Mouse (Mus musculus): ENCODE measurements around the gene Cd55b. TPM values are rescaled to one million over a fixed set of nuclear protein-coding genes. Genes with fewer than 3 reads are reported as not detected.
A peak's percentile ranks its signal among the peaks of the same experiment; 100 is the strongest.
"Not testable (repeated sequence)": the region's sequence is repeated elsewhere in the genome, so short reads cannot be mapped to it uniquely, and the experiment has no call there.

Cd55b gene
- polyA plus RNA-seq, 1 experiment from 2014 or later, result not detected

DNA sequence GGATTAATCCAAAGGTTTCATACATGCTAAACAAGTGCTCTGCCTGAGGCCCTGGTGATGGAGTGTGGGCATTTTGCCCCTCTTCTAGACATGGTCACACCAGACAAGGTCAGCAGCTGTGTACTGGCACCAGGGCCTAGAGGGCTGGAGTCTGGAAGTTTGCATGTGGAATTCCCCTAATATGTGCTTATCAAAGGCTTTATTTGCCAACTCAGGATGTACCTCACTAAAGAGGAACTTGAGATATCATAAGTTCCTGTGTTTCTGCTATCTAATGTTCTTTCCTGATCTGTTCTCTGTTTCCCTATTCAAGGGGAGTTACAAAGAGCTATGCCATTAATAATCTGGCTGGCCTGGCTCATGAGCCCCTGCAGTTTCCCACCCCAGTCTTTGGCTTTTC lies 5.9 kb upstream of the Cd55b start:
- H3K27me3 ChIP-seq (replicated peaks; ENCODE audit: control insufficient read depth, insufficient read depth, low read length); H3K4me3 ChIP-seq (replicated peaks; ENCODE audit: low read length); H3K27ac ChIP-seq (ENCODE audit: low read length); H3K9me3 ChIP-seq (ENCODE audit: control insufficient read depth, low read length); H3K4me1 ChIP-seq (replicated peaks; ENCODE audit: control insufficient read depth, insufficient read depth, low read length); H3K9ac ChIP-seq (replicated peaks; ENCODE audit: low read depth, low read length); H3K4me2 ChIP-seq (ENCODE audit: low read length); H3K36me3 ChIP-seq (ENCODE audit: control insufficient read depth, insufficient read depth); ATAC-seq: not testable (repeated sequence)

DNA sequence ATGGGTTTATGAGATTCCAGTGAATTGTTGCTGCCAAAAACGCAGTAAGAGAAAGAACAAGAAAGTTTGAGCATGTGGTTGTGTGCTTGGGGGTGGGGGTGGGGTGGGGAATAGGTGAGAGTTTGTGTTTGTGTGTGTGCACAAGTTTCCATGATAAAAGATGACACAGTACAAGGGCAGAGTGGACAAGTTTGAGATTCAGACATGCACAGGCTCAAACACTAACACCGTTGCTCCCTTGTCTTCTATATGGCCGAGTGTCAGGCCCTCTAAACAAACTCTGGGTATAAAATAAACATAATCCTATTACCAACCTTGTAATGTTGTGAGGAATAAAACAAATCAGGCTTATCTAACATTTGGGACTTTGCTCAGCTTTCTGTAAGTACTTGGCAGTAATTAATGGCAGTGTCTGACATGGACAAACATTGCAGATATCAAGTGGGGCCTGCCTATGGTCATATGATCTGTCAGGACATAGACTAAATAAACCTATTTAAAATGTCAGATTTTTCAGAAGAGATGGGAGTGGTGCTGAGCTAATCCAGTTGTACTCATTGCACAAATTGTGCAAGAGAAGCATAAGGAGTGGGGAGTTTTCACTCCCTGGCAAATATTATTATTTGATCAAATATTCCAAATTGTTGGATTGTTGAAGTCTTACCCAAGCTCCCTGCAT lies 4.5 kb upstream of the Cd55b start:
- ATAC-seq; H3K9me3 ChIP-seq (ENCODE audit: control insufficient read depth, low read length); H3K27ac ChIP-seq (ENCODE audit: low read length); H3K4me1 ChIP-seq (replicated peaks; ENCODE audit: control insufficient read depth, insufficient read depth, low read length); H3K27me3 ChIP-seq (replicated peaks; ENCODE audit: control insufficient read depth, insufficient read depth, low read length); H3K4me3 ChIP-seq (replicated peaks; ENCODE audit: low read length); H3K9ac ChIP-seq (replicated peaks; ENCODE audit: low read depth, low read length); H3K4me2 ChIP-seq (ENCODE audit: low read length); H3K36me3 ChIP-seq (ENCODE audit: control insufficient read depth, insufficient read depth): not testable (repeated sequence)
- WGBS, result 78% methylated on average over 2 of the region's 3 CpGs

GRCm38 (mm10) chr1:130422033-130422432 lies 776 bp downstream of the Cd55b start:
- not testable (repeated sequence) for H3K4me3 ChIP-seq (replicated peaks; ENCODE audit: low read length); H3K4me1 ChIP-seq (replicated peaks; ENCODE audit: control insufficient read depth, insufficient read depth, low read length); H3K9ac ChIP-seq (replicated peaks; ENCODE audit: low read depth, low read length); H3K27me3 ChIP-seq (replicated peaks; ENCODE audit: control insufficient read depth, insufficient read depth, low read length); H3K36me3 ChIP-seq (ENCODE audit: control insufficient read depth, insufficient read depth); ATAC-seq; H3K27ac ChIP-seq (ENCODE audit: low read length); H3K4me2 ChIP-seq (ENCODE audit: low read length); H3K9me3 ChIP-seq (ENCODE audit: control insufficient read depth, low read length)
- whole genome bisulfite sequencing, result no CpG with 5 or more reads among the region's 6 CpGs

DNA sequence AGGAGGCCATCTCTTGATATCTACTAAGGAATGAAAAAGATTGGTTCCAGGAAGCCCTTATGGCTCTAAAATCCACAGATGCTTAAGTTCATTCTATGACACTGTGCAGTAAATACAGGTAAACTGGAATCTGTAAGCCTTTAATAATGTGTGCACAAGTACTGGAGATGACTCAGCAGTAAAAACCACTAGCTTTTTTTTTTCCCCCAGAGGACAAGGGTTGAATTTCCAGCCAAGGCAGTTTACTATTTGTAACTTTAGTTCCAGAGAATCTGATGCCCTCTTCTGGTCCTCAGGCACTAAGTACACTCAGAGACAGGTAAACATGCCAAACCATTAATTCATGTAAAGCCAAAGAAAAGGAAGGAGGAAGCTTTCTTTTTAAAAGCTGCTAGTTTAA lies 25.7 kb downstream of the Cd55b start:
- not testable (repeated sequence) for H3K27me3 ChIP-seq (replicated peaks; ENCODE audit: control insufficient read depth, insufficient read depth, low read length); H3K27ac ChIP-seq (ENCODE audit: low read length); H3K4me3 ChIP-seq (replicated peaks; ENCODE audit: low read length); H3K36me3 ChIP-seq (ENCODE audit: control insufficient read depth, insufficient read depth); H3K4me1 ChIP-seq (replicated peaks; ENCODE audit: control insufficient read depth, insufficient read depth, low read length); H3K9me3 ChIP-seq (ENCODE audit: control insufficient read depth, low read length); H3K9ac ChIP-seq (replicated peaks; ENCODE audit: low read depth, low read length); H3K4me2 ChIP-seq (ENCODE audit: low read length); ATAC-seq

- not testable (repeated sequence) for H3K27me3 ChIP-seq (replicated peaks; ENCODE audit: control insufficient read depth, insufficient read depth, low read length); H3K9ac ChIP-seq (replicated peaks; ENCODE audit: low read depth, low read length); H3K4me2 ChIP-seq (ENCODE audit: low read length); H3K4me1 ChIP-seq (replicated peaks; ENCODE audit: control insufficient read depth, insufficient read depth, low read length); H3K36me3 ChIP-seq (ENCODE audit: control insufficient read depth, insufficient read depth); H3K9me3 ChIP-seq (ENCODE audit: control insufficient read depth, low read length); H3K4me3 ChIP-seq (replicated peaks; ENCODE audit: low read length); H3K27ac ChIP-seq (ENCODE audit: low read length); ATAC-seq
Measured at GRCm38 (mm10) chr1:130387282-130387681, 35.5 kb downstream of the Cd55b start.

- H3K4me2 ChIP-seq (ENCODE audit: low read length), result no peak overlapping the region
- no peak overlapping the region for H3K9ac ChIP-seq (replicated peaks; ENCODE audit: low read depth, low read length)
- no peaks in the 10 kb centered on the region for H3K4me1 ChIP-seq (replicated peaks; ENCODE audit: control insufficient read depth, insufficient read depth, low read length)
- no peak overlapping the region for H3K4me3 ChIP-seq (replicated peaks; ENCODE audit: low read length)
- H3K27me3 ChIP-seq (replicated peaks; ENCODE audit: control insufficient read depth, insufficient read depth, low read length), result no peaks in the 10 kb centered on the region
- WGBS, result 94% methylated on average over 14 of the region's 14 CpGs
- H3K27ac ChIP-seq (ENCODE audit: low read length), result no peak overlapping the region
- no peak for ATAC-seq
- no peaks in the 10 kb centered on the region for H3K9me3 ChIP-seq (ENCODE audit: control insufficient read depth, low read length)
- no peaks in the 10 kb centered on the region for H3K36me3 ChIP-seq (ENCODE audit: control insufficient read depth, insufficient read depth)
Measured at GRCm38 (mm10) chr1:130377726-130378429, 44.9 kb downstream of the Cd55b start.

GRCm38 (mm10) chr1:130374173-130374785 lies 48.5 kb downstream of the Cd55b start:
- Histone ChIP-seq H3K4me2 (ENCODE audit: low read length) (no peak overlapping the region), H3K27me3 (replicated peaks; ENCODE audit: control insufficient read depth, insufficient read depth, low read length) (no peaks in the 10 kb centered on the region), H3K27ac (ENCODE audit: low read length) (no peak overlapping the region), H3K4me3 (replicated peaks; ENCODE audit: low read length) (no peak overlapping the region), H3K9me3 (ENCODE audit: control insufficient read depth, low read length) (no peaks in the 10 kb centered on the region), H3K36me3 (ENCODE audit: control insufficient read depth, insufficient read depth) (no peaks in the 10 kb centered on the region), H3K4me1 (replicated peaks; ENCODE audit: control insufficient read depth, insufficient read depth, low read length) (no peaks in the 10 kb centered on the region), H3K9ac (replicated peaks; ENCODE audit: low read depth, low read length) (no peak overlapping the region)
- no peak for ATAC-seq
- 75% methylated on average over 3 of the region's 3 CpGs for WGBS

DNA sequence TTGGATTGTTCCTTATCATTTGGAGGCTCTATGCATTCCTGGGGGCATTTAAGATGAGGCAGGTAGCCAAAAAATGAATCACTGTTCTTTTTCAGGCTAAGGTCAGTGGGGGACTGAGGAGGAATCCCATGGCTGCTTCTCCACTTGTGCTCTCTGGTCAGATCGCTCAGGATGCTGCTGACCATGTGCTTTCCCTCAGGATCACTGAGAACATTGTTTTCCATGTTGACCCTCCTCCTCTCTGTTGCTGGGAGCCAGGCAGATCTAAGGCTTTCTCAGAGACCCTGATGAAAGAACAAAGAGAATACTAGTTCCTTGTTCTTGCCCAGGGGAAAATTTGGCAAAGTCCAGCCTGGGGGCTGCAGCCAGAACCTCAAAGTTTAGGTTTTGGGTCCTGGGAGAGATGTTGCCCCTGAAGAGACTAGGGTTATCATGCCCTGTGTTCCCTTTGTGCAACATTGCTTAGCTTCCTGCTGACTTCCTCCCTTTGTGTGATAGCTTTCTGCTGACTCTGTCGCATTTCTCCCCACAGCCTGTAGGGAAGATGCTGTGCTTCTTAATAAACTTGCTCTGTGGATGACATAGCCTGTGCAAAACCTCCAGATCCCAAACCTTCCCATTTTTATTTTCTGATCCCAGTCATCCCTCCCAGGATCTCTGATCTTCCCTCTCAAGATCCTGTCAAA lies 49.3 kb downstream of the Cd55b start:
- ATAC-seq, result no peak
- H3K4me1 ChIP-seq (replicated peaks; ENCODE audit: control insufficient read depth, insufficient read depth, low read length), result no peaks in the 10 kb centered on the region
- WGBS, result 37% methylated on average over 2 of the region's 2 CpGs

GRCm38 (mm10) chr1:130371895-130372528 lies 50.8 kb downstream of the Cd55b start:
- Histone ChIP-seq H3K27me3 (replicated peaks; ENCODE audit: control insufficient read depth, insufficient read depth, low read length) (no peaks in the 10 kb centered on the region), H3K27ac (ENCODE audit: low read length) (no peak overlapping the region), H3K4me3 (replicated peaks; ENCODE audit: low read length) (no peak overlapping the region), H3K9me3 (ENCODE audit: control insufficient read depth, low read length) (no peaks in the 10 kb centered on the region), H3K4me1 (replicated peaks; ENCODE audit: control insufficient read depth, insufficient read depth, low read length) (no peaks in the 10 kb centered on the region), H3K9ac (replicated peaks; ENCODE audit: low read depth, low read length) (no peak overlapping the region), H3K36me3 (ENCODE audit: control insufficient read depth, insufficient read depth) (no peaks in the 10 kb centered on the region), H3K4me2 (ENCODE audit: low read length) (no peak overlapping the region)
- ATAC-seq, result peak; percentile 68
- 40% methylated on average over 7 of the region's 7 CpGs for WGBS

More for the DNA sequence above, 49.3 kb downstream of the Cd55b start:
- Histone ChIP-seq H3K4me2 (ENCODE audit: low read length) (no peak overlapping the region), H3K27ac (ENCODE audit: low read length) (no peak overlapping the region), H3K36me3 (ENCODE audit: control insufficient read depth, insufficient read depth) (no peaks in the 10 kb centered on the region), H3K9me3 (ENCODE audit: control insufficient read depth, low read length) (no peaks in the 10 kb centered on the region), H3K27me3 (replicated peaks; ENCODE audit: control insufficient read depth, insufficient read depth, low read length) (no peaks in the 10 kb centered on the region), H3K9ac (replicated peaks; ENCODE audit: low read depth, low read length) (no peak overlapping the region), H3K4me3 (replicated peaks; ENCODE audit: low read length) (no peak overlapping the region)

All from forebrain, embryonic 16.5 days (tissue).